Mouse (Mus musculus): ENCODE results near the gene Zfp93. TPM values are rescaled to one million over a fixed set of nuclear protein-coding genes. Genes with fewer than 3 reads are reported as not detected.

Zfp93 gene
- polyA plus RNA-seq, 2 experiments, result 6.2 to 8.2 TPM

- no peak for TF ChIP-seq POLR2A (IDR thresholded peaks at IDR 0.05; ENCODE audit: borderline replicate concordance, extremely low read depth, insufficient read depth, insufficient read length)
- Histone ChIP-seq H3K9ac (ENCODE audit: low read depth, low read length, severe bottlenecking) (no peak overlapping the region), H3K36me3 (ENCODE audit: control insufficient read depth, insufficient read depth, low read length) (peaks cover 22% of the 10 kb centered on the region), H3K4me1 (ENCODE audit: control insufficient read depth, insufficient read depth, low read length) (0 out of 2 replicates have a peak, but pooled peaks cover 2% of the 10 kb centered on the region), H3K4me3 (replicated peaks; ENCODE audit: low read length) (no peak overlapping the region), H3K27ac (replicated peaks; ENCODE audit: low read depth, low read length) (no peak overlapping the region), H3K9me3 (ENCODE audit: control insufficient read depth, low read length) (no peaks in the 10 kb centered on the region), H3K4me2 (replicated peaks; ENCODE audit: low read depth, low read length, severe bottlenecking) (no peak overlapping the region), H3K27me3 (ENCODE audit: control insufficient read depth, insufficient read depth, low read length) (no peaks in the 10 kb centered on the region)
- WGBS, result 92% methylated on average over 13 of the region's 13 CpGs
- ATAC-seq (ENCODE audit: low FRiP score, low read depth), result no peak
- DNase-seq (ENCODE audit: low spot score), result no peak
Measured at GRCm38 (mm10) chr7:24259306-24259999, 10.8 kb upstream of the Zfp93 start.

- peaks cover 22% of the 10 kb centered on the region for H3K36me3 ChIP-seq (ENCODE audit: control insufficient read depth, insufficient read depth, low read length)
- H3K9ac ChIP-seq (ENCODE audit: low read depth, low read length, severe bottlenecking), result no peak overlapping the region
- H3K27ac ChIP-seq (replicated peaks; ENCODE audit: low read depth, low read length), result no peak overlapping the region
- no peak overlapping the region for H3K4me2 ChIP-seq (replicated peaks; ENCODE audit: low read depth, low read length, severe bottlenecking)
- no peak for DNase-seq (ENCODE audit: low spot score)
- H3K27me3 ChIP-seq (ENCODE audit: control insufficient read depth, insufficient read depth, low read length), result no peaks in the 10 kb centered on the region
- H3K9me3 ChIP-seq (ENCODE audit: control insufficient read depth, low read length), result no peaks in the 10 kb centered on the region
- H3K4me1 ChIP-seq (ENCODE audit: control insufficient read depth, insufficient read depth, low read length), result 0 out of 2 replicates have a peak, but pooled peaks cover 2% of the 10 kb centered on the region
- no peak for TF ChIP-seq POLR2A (IDR thresholded peaks at IDR 0.05; ENCODE audit: borderline replicate concordance, extremely low read depth, insufficient read depth, insufficient read length)
- ATAC-seq (ENCODE audit: low FRiP score, low read depth), result no peak
- no peak overlapping the region for H3K4me3 ChIP-seq (replicated peaks; ENCODE audit: low read length)
- 95% methylated on average over 4 of the region's 4 CpGs for WGBS
Measured at GRCm38 (mm10) chr7:24260000-24260312, 10.3 kb upstream of the Zfp93 start.

GRCm38 (mm10) chr7:24268176-24269155, 1.8 kb upstream of the Zfp93 start:
- WGBS, result 75% methylated on average over 24 of the region's 24 CpGs
- no peak overlapping the region for H3K27ac ChIP-seq (replicated peaks; ENCODE audit: low read depth, low read length)
- ATAC-seq (ENCODE audit: low FRiP score, low read depth), result no peak

DNA sequence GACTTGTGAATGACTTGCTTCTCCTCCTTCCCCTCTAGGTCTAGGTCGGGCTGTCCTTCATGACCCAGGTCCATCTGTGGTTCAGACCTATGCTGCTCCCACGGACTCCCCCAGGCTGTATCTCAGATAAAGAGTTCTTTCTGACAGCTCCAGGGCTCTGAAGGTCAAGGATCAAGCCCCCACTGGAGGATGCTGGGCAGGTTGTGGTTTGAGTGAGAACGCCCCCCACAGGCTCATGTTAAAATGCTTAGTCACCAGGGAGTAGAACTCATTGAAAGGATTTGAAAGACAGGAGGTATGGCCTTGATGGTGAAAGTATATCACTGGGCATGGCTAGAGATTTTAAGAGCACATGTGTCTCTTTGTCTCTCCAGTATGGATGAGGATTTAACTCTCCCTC, 964 bp upstream of the Zfp93 start:
- Histone ChIP-seq H3K36me3 (ENCODE audit: control insufficient read depth, insufficient read depth, low read length) (peaks cover 9% of the 10 kb centered on the region), H3K9me3 (ENCODE audit: control insufficient read depth, low read length) (no peaks in the 10 kb centered on the region), H3K4me3 (replicated peaks; ENCODE audit: low read length) (peak overlapping the region; percentile 66; the same call in 1 of the 2 replicates), H3K27ac (replicated peaks; ENCODE audit: low read depth, low read length) (no peak overlapping the region), H3K9ac (ENCODE audit: low read depth, low read length, severe bottlenecking) (no peak overlapping the region), H3K27me3 (ENCODE audit: control insufficient read depth, insufficient read depth, low read length) (no peaks in the 10 kb centered on the region), H3K4me2 (replicated peaks; ENCODE audit: low read depth, low read length, severe bottlenecking) (no peak overlapping the region), H3K4me1 (ENCODE audit: control insufficient read depth, insufficient read depth, low read length) (peaks cover 4% of the 10 kb centered on the region)
- 78% methylated on average over 3 of the region's 3 CpGs for WGBS
- no peak for TF ChIP-seq POLR2A (IDR thresholded peaks at IDR 0.05; ENCODE audit: borderline replicate concordance, extremely low read depth, insufficient read depth, insufficient read length)
- DNase-seq (ENCODE audit: low spot score) (no peak), ATAC-seq (ENCODE audit: low FRiP score, low read depth) (no peak)

More at GRCm38 (mm10) chr7:24268176-24269155, 1.8 kb upstream of the Zfp93 start:
- peaks cover 4% of the 10 kb centered on the region for H3K4me1 ChIP-seq (ENCODE audit: control insufficient read depth, insufficient read depth, low read length)
- no peak overlapping the region for H3K9ac ChIP-seq (ENCODE audit: low read depth, low read length, severe bottlenecking)
- no peak for TF ChIP-seq POLR2A (IDR thresholded peaks at IDR 0.05; ENCODE audit: borderline replicate concordance, extremely low read depth, insufficient read depth, insufficient read length)
- H3K36me3 ChIP-seq (ENCODE audit: control insufficient read depth, insufficient read depth, low read length), result peaks cover 2% of the 10 kb centered on the region; the same call in 1 of the 2 replicates
- H3K27me3 ChIP-seq (ENCODE audit: control insufficient read depth, insufficient read depth, low read length), result no peaks in the 10 kb centered on the region
- H3K9me3 ChIP-seq (ENCODE audit: control insufficient read depth, low read length), result no peaks in the 10 kb centered on the region
- no peak overlapping the region for H3K4me2 ChIP-seq (replicated peaks; ENCODE audit: low read depth, low read length, severe bottlenecking)
- H3K4me3 ChIP-seq (replicated peaks; ENCODE audit: low read length), result no peak overlapping the region
- no peak for DNase-seq (ENCODE audit: low spot score)

DNA sequence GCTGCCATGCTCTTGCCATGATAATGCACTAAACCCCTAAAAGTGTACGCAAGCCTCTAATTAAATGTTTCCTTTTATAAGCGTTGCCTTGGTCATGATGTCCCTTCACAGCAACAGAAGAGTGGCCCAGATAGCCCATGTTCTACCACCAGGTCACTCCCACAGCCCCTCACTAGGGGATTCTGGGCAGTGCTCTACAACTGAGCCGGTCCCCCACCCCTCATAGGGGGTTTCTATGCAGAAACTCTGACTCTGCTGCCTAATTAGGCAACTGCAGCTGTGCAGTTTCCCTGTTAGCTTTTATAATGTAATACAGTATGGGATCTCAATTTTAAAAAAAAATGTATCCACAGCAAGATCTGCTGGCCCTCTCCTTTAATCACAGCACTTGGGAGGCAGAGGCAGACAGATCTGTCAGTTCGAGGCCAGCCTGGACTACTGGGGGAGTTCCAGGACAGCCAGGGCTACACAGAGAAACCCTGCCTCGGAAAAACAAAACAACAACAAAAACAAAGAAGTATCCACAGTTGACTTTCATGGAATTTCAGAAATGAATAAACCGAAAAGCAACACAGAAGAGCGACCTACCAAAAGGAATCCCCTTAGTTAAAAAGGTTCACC, 443 bp upstream of the Zfp93 start:
- no peak for DNase-seq (ENCODE audit: low spot score)
- Histone ChIP-seq H3K27ac (replicated peaks; ENCODE audit: low read depth, low read length) (no peak overlapping the region), H3K27me3 (ENCODE audit: control insufficient read depth, insufficient read depth, low read length) (no peaks in the 10 kb centered on the region), H3K4me2 (replicated peaks; ENCODE audit: low read depth, low read length, severe bottlenecking) (peak overlapping the region; percentile 81), H3K4me3 (replicated peaks; ENCODE audit: low read length) (peak overlapping the region; percentile 66), H3K9me3 (ENCODE audit: control insufficient read depth, low read length) (no peaks in the 10 kb centered on the region), H3K9ac (ENCODE audit: low read depth, low read length, severe bottlenecking) (peak overlapping the region; percentile 68), H3K4me1 (ENCODE audit: control insufficient read depth, insufficient read depth, low read length) (peaks cover 4% of the 10 kb centered on the region), H3K36me3 (ENCODE audit: control insufficient read depth, insufficient read depth, low read length) (peaks cover 14% of the 10 kb centered on the region)
- WGBS, result 39% methylated on average over 7 of the region's 7 CpGs
- no peak for TF ChIP-seq POLR2A (IDR thresholded peaks at IDR 0.05; ENCODE audit: borderline replicate concordance, extremely low read depth, insufficient read depth, insufficient read length)
- ATAC-seq (ENCODE audit: low FRiP score, low read depth), result peak; percentile 50; the same call in 1 of the 2 replicates

Data from limb, embryonic 14.5 days (tissue).